Mouse (Mus musculus): ENCODE measurements around the gene Myl4.
"Not testable (repeated sequence)": the region's sequence is repeated elsewhere in the genome, so short reads cannot be mapped to it uniquely, and the experiment has no call there.

Myl4 gene

DNA sequence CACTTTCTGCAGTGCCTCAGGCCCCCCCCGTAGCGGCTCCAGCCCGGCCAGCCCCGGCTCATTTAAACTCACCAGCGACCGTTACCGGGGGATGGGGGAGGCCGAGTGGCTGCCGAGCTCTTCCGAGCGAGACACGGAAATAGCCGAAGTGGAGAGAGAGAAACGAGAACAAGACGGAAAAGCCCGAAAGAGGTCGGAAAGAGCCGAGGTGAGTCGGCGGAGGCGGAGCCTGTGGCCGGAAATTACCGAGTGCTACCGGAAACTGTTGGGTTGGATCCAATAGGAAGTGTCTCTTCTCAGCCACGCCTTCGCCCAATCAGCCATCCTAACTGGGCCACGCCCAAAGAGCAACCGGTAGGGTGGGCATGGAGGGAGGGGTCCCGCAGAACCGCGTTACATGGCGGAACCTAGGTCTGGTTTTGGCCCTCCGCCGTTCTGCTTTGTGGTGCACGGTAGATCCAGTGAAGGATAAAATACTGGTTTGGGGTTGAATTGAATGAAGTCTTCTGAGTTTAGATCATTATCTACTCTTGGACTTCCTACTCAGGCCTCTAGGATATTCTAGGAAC, at the start of gene Myl4, which contains the start of gene Cdc27:
Myl4 (plus strand) TSS at position 258 of the 569 bp plus-strand sequence.
Cdc27 (minus strand) TSS at position 215 of the 569 bp plus-strand sequence.
- peak; percentile 98 for DNase-seq (ENCODE audit: low spot score in 2 of 2)

DNA sequence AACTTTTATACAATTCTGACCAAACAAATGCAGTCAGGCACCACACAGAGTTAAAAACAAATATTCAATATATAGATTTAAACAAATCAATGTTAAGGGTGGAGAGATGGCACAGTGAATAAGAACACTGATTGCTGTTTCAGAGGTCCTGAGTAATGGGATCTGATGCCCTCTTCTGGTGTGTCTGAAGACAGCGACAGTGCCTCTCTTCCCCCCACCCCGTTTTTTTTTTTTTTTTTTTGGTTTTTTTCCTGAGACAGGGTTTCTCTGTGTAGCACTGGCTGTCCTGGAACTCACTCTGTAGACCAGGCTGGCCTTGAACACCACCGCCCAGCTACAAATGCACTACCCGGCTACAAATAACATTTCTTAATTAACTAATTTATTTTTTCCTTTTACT, 42.0 kb upstream of the Myl4 start:
- no peak for DNase-seq (ENCODE audit: low spot score in 2 of 2)

DNA sequence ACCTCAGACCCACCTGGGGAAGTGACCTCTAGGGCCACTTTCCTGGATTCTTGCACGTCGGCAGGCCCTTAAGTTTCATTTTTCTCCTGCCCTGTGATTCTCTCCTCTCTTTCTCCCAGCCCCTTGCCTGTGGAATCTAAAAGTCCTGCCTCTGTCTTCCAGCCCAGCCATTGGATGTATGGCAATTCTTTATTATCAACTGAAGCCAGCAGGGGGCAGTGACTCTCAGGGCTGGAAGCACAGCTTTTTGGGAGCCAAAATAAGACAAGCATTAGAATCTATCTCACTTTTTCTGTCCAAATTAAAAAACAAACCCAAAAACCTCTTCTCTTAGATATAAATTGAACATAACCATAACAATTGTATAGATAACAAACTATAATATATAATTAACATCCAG, 39.9 kb upstream of the Myl4 start:
- DNase-seq (ENCODE audit: low spot score in 2 of 2): no peak

DNA sequence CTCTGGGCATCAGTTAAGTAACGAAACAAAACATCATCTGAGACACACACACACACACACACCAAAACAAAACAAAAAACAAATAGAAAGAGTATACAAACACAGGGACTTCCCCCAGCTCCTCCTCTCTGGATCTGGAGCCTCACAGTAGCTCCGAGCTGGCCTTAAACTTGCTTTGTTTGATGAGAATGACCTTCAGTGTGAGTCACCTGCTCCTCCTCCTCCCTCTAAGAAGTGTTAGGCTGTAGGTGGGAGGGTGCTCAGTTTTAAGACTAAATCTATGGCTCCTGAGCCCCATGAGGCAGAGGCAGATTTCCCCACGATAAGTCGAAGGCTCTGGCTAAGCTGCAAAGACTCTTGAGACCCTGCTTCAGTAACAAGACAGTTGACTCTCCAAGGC, 38.0 kb upstream of the Myl4 start:
- DNase-seq (ENCODE audit: low spot score in 2 of 2): no peak

- DNase-seq (ENCODE audit: low spot score in 2 of 2): no peak
These were observed 24.5 kb upstream of the Myl4 start for GRCm38 (mm10) chr11:104525935-104526334.

DNA sequence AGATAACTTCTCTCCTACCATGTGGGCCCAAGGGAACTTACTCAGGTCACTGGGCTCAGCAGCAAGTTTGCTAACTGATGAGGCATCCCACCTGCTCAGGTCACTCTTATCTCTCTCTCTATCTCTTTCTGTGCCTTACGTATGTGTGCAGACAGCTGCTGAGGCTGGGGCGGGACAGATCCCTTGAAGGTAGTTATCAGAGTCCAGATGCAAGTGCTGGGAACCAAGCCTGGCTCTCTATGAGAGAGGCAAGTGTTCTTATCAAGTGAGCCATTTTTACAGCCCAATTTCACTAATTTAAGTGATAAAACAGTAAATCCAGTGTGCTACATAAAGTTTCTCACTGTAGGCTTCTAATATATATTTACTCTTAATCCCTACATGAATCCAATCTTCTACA, 13.6 kb upstream of the Myl4 start:
- no peak for DNase-seq (ENCODE audit: low spot score in 2 of 2)

DNA sequence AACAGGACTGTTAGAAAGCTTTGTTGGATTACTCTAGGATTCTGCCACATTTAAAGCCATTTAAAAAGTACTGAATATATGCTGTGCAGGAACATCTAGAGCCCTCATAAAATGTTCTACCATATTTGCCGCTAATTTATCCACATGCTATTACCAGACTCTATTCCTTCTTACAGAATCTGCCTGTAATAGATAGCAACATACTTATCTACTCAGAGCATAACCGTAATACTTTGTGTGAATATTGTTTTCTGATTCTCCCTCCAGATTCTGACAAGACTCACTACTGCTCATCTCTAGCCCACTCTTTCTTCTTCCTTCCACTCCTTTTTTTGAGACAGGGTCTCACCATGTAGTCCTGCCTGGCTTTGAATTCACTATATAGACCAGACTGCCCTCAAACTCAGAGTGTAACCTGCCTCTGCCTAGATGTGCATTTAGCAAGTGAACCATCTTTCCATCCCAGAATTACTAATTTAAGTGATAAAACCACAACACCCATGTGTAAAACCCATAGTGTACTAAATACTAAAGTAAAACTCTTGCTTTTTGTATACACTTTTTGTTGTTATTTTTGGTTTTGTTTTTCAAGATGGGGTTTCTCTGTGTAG, 12.4 kb upstream of the Myl4 start:
- no peak for DNase-seq (ENCODE audit: low spot score in 2 of 2)

- DNase-seq (ENCODE audit: low spot score in 2 of 2): no peak
These were observed 10.7 kb upstream of the Myl4 start for GRCm38 (mm10) chr11:104539811-104540210.

DNA sequence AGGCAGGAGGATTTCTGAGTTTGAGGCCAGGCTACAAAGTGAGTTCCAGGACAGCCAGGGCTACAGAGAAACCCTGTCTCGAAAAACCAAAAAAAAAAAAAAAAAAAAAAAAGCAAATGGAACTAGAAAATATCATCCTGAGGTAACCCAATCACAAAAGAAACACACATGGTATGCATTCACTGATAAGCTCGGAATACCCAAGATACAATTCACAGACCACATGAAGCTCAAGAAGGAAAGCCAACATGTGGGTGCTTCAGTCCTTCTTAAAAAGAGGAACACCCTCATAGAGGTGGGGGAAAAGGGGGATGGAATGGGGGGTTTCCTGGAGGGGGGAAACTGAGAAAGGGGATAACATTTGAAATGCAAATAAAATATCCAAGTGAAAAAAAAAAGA, 7.1 kb upstream of the Myl4 start:
- not testable (repeated sequence) for DNase-seq (ENCODE audit: low spot score in 2 of 2)

GRCm38 (mm10) chr11:104544507-104544906, 6.0 kb upstream of the Myl4 start:
- DNase-seq (ENCODE audit: low spot score in 2 of 2): no peak

GRCm38 (mm10) chr11:104547502-104547901, 3.0 kb upstream of the Myl4 start:
- DNase-seq (ENCODE audit: low spot score in 2 of 2): no peak

- peak; percentile 77 to 79 for DNase-seq (ENCODE audit: low spot score in 2 of 2)
These were observed 741 bp upstream of the Myl4 start for GRCm38 (mm10) chr11:104549438-104550405.

GRCm38 (mm10) chr11:104558065-104558464, 7.6 kb downstream of the Myl4 start:
- no peak for DNase-seq (ENCODE audit: low spot score in 2 of 2)

DNA sequence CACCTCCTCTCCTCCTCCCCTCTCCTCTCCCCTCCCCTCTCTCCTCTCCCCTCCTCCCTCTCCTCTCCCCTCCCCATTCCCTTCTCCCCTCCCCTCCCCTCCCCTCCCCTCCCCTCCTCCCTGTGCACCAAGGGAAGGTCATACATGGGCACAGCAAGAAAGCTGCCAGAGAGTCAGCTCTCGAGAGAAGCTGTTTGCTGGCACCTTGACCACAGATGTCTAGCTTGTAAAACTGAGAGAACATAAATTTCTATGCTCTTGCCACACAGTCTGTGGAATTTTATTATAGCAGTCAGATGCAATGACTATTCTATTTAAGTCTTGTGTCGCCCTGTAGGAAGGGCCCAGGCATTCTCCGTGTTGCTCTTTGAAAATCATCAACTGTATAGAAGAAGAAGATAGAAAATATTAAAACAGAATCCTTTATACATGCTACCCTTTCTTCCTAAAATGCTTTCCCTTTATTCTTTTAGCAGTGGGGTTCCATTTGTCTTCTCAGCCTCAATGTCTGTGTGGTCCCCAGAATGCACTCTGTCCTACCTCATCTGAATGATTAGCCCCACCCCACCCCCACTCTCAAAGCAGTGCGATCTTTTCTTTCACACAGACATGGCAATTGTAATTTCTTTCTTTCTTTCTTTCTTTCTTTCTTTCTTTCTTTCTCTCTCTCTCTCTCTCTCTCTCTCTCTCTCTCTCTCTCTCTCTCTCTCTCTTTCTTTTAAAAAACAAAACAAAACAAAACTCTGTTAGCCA, 8.4 kb downstream of the Myl4 start:
- DNase-seq (ENCODE audit: low spot score in 2 of 2): no peak

GRCm38 (mm10) chr11:104560971-104561370, 10.5 kb downstream of the Myl4 start:
- DNase-seq (ENCODE audit: low spot score in 2 of 2): no peak

DNA sequence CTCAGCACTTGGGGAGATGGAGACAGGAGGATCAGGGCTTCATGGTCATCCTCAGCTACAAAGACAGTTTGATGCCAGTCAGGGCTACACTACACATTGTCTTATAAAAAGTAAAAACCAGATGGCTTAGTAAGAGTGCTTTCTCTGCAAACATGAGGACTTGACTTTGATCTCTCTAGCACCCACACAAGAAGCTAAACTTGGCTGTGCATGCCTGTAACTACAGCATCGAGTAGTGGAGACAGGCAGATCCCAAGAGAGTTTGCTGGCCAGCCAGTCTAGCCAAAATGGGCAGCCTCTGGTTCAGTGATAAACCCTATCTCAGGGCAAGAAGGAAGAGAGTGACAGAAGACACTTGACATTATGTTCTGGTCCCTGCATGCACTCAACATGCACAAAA, 13.0 kb downstream of the Myl4 start:
- peak in 1 of 2 experiments; percentile 30 for DNase-seq (ENCODE audit: low spot score in 2 of 2)

DNA sequence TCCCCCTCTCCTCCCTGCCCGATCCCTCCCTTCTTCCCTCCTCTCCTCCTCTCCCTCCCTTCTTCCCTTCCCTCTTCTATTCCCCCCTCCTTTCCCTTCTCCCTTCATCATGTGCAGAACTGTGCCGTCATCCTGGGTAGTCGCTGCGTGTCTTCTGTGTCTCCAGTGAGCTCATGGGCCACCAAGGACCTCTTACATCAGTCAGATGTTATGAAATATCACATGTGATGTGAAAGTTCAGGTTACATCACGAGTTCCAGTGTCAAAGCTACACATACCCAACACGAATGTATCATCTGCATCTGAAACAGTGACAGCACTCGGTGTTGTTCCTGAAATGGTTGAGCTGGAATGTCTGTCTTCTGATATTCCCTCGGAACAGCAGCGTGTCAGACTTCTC, 14.7 kb downstream of the Myl4 start:
- DNase-seq (ENCODE audit: low spot score in 2 of 2): no peak

GRCm38 (mm10) chr11:104566097-104566496, 15.6 kb downstream of the Myl4 start:
- no peak for DNase-seq (ENCODE audit: low spot score in 2 of 2)

DNA sequence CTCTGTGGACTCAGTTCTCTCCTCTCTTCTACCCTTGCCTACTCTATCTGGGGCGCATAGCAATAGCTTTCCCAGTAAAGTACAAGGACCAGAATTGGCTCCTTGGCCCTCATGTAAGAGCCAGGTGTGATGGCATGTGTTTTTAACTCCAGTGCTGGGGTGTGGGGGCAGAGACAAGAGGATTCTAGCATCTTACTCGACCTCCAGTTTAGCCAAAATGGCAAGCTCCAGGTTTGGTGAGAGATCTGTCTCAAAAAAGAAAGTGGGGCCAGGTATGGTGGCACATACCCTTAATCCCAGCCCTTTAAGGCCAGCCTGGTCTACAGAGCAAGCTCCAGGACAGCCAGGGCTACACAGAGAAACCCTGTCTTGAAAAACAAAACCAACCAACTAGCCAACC, 16.3 kb downstream of the Myl4 start:
- no peak for DNase-seq (ENCODE audit: low spot score in 2 of 2)

- no peak for DNase-seq (ENCODE audit: low spot score in 2 of 2)
These were observed 17.3 kb downstream of the Myl4 start for GRCm38 (mm10) chr11:104567736-104568135.

DNA sequence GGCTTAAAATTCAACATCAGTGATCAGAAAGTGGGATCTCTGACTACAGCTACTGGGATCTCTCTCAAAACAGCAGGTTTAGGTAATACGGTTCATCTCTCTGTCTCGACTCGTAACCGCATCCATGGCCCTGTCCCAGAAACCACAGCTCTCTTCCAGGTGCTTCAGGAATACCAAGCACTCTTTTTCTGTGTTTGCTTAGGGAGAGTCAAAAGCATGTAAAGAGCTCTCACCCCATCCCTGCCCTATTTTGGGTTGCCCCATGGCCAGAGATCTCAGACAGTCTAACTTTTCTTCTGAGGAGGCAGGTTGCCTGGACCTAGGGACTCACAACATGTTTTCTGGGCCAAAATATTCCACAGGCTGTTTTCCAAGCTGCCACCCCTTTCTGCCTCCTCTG, 17.9 kb downstream of the Myl4 start:
- no peak for DNase-seq (ENCODE audit: low spot score in 2 of 2)

DNA sequence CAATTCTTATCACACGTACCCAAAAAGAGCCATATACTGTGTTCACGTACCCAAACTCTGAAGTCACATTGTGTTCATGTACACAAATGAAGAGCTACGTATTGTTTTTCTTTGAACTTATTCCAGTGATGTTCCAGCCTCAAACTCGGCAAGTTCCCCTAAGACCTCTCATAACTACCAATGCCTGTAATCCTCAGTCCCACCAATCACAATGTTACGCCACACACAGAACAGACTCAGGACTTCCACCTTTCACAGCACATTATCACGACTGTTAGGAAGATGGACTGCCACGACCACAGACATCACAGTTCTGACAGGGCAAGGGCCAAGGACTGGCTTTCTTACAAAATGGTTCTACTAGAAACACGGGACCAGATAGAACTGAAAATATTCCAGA, 20.1 kb downstream of the Myl4 start:
- not testable (repeated sequence) for DNase-seq (ENCODE audit: low spot score in 2 of 2)
